Mouse (Mus musculus) neural tube, embryonic 10.5 days (tissue): ENCODE data around the gene Ralgapa1.

Source experiments
- DNase-seq: peaks from one replicate; pipeline ENCODE4 v3.0.0-alpha.2; 2017; ENCODE audit warnings: low spot score; ENCODE audit errors: extremely low spot score

Gene Ralgapa1

DNA sequence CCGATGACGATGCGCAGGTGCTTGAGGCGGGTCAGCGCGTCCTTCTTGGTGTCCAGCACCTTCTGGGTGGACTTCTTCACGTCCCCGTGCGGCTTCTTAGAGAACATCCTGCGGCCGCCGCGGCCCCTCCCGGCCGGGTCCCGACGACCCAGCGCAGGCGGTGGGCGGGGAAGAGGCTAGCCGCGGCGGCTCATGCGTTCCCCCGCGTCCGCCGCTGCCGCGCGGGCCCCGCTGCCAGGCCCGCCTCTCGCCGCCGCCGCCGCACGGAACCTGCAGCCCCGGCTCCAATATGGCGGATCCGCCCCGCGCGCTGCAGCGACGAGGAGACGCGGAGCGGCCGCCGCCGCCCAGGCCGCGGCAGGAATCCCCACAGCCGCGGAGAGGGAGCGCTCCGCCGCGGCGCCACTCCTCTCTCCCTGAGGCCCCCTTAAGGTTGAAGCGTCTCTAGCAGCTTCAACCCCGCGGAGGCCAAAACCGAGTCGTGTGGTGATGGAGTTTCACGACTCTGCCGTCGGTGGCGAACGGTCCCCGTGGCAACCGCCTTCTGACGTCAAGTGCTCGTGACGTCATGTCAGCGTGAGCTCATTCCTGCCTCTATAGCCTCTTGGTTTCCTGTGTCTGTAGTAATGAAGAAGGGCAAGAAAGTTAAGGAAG is at the start of gene Ralgapa1:
TSS of gene Ralgapa1 (minus strand) at position 507 of the 654 bp plus-strand sequence.
- DNase-seq = peak; percentile 94

DNA sequence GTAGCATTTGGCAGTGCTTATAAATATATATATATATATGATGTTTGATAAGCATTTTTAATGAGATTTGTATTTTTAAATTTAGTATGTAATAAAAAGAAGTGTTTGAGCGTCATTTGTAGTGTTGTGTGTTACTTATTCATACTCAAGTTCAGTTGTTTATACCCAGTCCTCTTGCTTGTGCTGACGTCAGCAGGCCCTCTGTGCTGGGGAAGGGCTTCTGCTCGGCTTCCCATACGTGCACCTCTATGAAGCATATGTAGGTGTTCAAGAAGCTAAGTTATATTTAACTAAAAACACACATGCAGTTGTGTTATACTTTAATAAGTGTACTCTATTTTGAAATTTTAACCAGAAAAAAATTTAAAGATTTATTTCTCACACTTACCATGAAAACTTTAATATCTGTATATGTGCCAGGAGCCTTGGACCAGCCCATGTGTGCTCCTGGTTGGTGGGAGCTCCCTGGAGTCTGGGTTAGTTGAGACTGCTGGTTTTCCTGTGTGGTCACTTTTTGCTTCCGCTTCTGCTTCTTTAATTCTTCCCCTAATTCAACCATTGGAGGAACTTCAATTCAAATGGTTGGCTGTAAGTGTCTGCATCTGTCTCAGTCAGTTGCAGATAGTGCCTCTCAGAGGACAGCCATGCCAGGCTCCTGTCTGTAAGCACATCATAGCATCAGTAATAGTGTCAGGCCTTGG is 48.8 kb upstream of the Ralgapa1 start:
- no peak for DNase-seq

DNA sequence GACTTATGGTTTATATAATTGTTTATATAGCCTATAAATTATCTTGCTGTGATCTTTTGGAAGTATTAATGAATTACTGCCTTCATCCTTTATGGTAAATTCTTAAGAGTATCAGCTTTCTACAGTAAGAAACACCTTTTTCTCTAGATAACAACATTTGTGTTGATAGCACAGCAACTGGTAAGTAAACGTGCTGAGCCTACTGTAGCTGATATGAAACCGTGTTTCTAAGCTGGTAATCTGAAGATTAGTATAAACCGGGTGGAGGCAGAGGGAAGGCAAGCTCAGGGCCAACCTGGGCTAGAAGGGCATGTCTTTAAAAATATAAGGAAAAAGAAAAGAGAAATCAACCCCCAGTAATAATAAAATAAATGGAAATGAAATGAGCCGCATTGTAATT is 46.8 kb upstream of the Ralgapa1 start:
- DNase-seq = no peak

DNA sequence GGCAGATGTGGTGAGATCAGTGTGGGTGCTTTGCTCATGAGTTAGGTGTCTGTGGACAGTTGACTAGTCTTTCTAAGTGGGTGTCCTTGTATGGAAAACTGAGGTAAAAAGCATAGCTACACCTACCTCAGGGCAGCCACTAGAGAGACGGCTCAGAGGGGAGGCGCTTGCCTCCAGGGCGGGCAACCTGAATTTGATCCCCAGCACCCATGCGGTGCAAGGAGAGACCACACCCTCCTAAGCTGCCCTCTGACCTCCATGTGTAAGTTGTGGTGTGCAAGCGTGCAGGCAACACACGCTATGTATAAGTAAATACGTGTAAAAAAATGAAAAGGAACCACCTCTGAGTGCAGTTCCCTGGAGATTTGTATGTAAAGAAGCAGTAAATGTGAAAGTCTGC is 39.7 kb upstream of the Ralgapa1 start:
- no peak for DNase-seq

DNA sequence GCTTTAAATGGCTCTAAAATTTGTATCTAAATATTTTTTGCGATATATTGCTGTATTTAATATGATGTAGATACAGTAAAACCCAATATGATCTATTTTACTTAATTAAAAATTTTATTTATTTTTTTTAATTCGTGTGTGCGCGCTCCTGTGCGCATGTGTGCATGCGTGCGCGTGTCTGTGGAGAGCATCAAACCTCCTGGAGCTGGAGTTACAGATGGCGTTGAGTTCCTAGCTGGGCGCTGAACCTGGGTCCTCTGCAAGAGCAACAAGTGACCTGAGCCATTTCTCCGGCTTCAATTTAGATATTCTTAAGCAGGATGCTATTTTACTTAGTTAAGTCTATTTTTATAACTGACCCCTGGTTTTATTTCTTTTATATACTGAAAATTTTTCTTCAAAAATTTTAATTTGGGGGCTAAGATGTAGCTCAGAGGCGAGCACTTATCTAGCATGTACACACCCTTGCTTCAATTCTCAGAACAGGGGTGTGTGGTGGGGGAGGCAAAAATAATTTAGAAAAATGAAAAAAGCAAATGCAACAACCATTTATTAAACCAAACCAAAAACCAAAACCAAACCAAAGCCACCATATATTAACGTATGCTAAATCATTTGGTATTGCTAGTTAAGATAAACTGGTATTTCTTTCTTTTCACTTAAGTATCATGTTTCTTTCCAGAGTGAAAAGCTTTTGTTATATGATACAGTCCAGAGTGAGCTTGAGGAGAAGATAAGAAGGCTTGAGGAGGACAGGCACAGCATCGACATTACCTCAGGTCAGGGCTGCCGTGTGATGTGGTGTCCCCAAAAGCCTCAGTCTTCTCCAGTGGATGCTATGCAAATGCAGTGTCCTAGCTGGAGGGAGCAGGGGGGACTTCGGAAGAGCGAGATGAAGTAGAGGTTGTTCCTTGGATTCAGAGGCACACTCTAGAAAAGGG is 38.7 kb upstream of the Ralgapa1 start:
- DNase-seq = no peak

DNA sequence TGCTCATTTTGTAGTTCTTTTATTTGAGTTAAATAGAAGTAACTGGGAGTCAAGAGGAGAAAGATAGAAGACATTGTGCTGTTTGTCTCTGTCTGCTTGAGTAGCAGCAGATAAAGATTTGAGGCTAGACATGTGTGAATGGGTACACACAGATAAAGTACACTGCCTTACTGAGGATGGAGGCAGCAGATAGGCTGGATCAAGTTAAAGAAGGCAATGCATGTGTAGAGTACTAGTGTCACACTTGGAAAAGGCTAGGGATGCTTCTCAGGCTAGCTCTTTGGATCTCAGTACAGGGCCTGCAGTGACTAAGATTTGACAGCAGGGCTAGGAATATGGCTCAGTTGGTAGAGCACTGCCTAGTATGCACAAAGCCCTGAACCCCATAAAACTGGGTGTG is 29.7 kb upstream of the Ralgapa1 start:
- no peak for DNase-seq

DNA sequence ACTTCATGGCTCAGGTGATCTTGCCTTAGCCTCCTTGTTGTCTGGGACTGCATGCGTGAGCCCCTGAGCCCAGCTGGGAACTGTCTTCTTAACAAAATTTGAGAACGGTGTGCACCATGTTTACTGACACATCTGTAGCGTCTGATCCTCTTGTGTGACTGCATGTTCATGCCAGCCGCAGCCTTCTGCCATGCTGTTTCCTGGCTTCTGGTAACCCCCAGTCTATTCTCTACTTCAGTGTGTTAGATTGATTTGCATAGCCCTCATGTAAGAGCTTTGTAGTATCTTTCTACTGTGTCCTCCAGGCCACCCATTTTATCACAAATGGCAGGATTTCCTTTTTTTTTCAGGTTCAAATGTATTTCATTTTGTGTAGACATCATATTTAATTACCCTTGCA is 26.9 kb upstream of the Ralgapa1 start:
- no peak for DNase-seq

DNA sequence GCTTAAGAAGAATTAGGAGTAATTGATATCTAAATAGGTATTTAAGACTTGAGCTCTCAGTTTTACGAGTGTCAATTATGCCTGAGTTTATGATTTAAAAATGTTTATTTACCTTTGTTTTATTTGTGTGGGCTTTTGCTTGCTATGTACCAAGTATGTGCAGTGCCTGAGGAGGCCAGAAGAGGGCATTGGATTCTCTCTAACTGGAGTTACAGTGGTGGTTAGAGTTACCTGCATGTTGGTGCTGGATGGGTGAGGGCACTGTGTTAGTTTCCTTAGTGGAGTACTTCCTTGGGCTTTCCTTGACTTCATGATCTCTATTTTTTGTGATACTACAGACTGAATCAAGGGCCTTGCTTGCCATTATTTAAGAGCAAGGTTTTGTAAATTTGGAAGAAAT is 25.8 kb upstream of the Ralgapa1 start:
- no peak for DNase-seq

DNA sequence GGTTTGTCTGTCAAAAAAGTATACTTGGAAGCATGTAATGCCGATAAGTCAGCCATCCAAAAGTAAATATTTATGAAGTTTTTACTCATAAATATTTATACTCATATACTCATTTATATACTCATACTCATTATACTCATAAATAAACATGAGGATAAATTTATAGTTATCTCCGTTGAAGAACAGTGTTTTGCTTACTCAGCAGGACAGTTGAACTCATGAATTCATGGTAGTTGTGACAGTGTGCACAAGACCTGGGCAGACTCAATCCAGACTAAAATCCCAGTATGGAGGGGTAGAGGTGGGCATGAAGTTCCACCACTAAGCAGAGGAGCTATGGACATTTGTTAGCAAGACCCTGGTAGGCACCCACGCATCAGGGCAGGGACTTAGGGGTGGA is 16.5 kb upstream of the Ralgapa1 start:
- no peak for DNase-seq

DNA sequence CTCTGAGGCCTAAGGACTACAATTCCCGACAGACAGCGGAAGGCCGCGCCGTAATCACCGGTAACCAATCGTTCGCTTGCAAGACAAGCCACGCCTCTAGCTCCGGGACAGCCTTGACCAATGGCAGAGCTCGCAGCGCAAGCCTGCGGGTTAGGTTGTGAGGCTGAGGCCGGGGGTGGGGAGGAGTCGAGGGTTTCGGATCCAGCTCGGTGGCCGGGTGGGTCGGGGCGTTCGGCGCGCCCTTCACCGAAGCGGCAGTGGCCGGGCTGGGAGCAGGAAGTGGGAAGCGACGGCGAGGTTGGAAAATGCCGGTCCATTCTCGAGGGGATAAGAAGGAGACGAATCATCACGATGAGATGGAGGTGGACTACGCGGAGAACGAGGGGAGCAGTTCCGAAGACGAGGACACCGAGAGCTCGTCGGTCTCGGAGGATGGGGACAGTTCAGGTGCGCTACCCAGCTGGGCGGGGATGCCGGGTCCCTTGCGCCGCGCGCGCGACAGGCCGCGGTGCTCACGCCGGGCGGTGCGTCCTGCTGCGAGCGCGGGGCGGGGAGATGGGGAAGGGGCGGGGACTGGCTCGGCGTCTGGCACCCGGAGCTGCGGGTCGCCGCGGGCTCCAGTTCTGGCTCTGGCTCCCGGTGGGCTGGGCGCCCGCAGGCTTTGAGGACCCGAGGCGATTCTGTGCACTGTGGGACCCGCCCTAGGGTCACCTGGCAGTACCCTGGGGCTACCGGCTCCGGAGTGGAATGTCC is 15.4 kb upstream of the Ralgapa1 start, which contains the start of gene Brms1l:
TSS of gene Brms1l (plus strand) at position 126 of the 753 bp plus-strand sequence.
- DNase-seq = peak; percentile 94

DNA sequence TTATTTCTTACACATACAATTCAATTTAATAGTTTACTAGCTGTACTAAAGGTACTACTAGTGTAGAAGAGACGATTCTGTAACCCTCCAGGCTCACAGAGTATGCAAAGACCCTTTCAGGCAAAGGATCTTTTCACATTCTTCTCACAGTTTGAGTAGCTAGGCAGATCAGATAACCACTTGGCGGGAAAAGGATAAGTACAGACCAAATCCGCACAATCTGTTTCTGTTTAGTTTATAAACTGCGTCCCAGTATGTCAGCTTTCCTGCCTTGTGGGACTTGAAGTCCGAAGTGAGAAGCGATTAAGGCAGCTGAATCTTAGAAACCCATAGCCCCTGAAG is 14.9 kb upstream of the Ralgapa1 start:
- no peak for DNase-seq

DNA sequence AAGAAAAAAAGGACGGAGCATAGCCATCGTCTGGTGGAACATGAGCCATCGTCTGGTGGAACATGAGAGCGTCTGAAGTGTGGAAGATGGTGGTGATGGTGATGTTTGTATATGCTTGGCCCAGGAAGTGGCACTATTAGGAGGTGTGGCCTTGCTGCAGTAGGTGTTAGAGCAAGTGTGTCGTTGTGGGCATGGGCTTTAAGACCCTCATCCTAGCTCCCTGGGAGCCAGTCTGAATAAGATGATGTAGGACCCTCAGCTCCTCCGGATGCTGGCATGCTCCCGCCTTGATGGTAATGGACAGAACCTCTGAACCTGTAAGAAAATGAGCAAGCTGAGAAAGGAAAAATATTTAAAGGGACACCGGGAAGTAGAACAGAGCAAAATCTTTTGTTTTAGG is 13.9 kb upstream of the Ralgapa1 start:
- no peak for DNase-seq

DNA sequence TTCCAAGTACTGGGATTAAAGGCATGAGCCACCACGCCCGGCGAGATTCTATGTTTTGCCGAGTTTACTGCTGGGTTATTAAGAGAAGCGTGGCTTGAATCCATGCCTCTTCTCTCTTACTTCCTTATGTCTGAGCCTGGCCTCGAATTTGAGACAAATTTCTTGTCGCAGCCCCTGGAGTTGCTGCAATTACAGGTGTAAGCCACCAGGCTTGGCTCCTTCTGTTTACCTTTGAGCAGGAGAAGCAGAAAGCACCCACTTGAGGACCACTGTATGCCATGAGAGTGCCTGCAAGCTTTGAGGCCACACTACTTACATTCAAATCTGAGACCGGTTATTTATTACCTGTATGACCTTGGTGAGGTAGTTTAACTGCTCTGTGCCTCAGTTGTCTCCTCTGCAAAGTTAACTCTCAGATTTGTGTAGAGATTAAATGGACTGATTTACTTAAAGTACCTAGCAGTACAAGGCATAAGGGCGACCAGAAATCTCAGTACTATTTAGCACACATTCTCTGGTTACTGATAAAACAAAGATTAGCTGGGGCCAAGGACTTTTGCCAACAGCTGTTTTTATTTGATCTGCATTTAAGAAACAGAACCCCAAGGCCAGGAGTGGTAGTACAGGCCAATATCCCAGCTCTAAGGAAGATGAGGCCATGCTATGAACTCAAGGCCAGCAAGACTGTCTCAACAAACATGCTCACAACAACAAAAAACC is 13.1 kb upstream of the Ralgapa1 start:
- DNase-seq = no peak

DNA sequence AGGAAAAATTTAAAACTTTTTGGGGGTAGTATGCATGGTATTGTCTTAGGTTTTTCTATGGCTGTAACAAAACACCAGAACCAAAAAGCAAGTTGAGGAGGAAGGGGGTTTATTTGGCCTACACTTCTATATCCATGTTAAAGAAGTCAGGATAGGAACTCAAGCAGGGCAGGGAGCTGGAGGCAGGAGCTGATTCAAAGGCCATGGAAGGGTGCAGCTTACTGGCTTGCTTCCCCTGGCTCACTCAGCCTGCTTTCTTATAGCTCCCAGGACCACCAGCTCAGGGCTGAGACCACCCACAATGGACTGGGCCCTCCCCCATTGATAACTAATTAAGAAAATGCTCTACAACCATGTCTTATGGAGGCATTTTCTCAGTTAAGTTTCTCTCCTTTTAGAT is 12.0 kb upstream of the Ralgapa1 start:
- no peak for DNase-seq

DNA sequence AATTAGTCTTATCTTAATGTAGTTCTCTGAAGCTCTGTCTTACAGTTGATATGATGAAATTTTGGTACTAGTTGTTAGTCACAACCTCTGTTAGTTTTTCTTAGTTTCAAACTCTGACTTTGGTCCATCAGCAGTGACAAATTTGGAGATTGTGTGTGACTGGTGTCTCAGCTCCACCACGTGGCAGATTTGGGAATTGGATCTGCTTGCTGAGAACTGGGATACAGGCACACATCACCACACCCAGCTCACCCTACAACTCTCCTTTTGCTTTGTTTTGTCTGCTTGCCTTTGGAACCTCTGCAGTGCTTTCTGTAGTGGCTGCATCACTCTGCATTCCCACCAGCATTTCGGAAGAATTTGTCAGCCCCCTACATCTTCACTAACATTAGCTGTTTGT is 10.1 kb upstream of the Ralgapa1 start:
- peak; percentile 47 for DNase-seq

DNA sequence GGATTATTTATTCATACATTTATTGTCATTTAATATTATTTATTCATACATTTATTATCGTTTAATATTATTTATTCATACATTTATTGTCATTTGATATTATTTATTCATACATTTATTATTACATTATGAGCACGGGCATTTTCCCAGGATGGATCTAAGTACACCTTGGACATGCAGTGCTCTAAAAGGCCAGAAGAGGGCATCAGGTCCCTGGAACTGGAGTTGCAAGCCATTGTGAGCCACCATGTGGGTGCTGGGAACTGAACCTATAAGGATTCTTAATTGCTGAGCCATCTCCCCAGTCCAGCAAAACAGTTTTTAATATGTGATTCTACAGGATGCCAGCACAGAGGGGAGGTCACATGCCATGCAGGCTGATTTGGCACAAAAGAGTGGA is 4.6 kb upstream of the Ralgapa1 start:
- DNase-seq = no peak

DNA sequence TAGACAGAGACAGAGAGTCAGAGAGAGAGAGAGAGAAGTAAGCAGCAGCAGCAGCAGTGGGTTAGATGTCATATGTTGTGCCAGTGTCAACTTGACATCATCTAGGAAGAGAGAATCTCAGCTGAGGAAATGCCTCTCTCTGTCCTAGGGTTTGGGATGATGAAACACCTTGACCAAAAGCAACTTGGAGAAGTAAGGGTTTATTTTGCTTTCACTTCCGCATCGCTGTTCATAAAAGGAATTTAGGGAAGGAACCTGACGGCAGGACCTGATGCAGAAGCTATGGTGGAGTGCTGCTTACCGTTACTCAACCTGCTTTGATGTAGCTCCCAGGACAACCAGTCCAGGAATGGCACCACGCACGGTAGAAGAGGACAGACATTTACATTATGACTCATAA is 3.1 kb upstream of the Ralgapa1 start:
- no peak for DNase-seq

DNA sequence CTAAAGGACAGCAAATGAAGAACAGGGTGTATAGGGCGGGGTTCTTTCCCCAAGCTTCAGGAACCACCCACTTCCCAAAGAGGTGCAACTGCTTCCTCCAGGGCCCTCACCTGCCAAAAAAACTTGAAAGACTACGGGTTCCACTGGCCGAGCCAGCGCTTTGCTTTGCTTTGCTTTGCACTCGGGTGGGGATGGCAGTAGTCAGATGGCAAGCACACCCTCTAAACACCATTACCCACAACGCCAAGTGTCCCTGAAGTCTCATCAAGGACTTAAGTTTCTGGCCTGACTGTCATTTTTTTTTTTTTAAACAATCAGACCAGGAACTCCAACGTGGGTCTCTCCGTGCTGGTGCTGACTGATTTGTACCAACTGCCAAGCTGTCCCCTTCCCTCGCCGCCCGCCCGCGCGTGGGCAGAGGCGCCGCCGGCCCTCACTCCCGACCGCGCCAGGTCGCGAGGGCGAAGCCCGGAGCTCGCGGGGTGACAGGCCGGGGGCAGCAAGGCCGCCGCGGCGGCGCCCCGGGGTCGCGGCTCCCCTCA is 777 bp downstream of the Ralgapa1 start:
- DNase-seq = no peak

DNA sequence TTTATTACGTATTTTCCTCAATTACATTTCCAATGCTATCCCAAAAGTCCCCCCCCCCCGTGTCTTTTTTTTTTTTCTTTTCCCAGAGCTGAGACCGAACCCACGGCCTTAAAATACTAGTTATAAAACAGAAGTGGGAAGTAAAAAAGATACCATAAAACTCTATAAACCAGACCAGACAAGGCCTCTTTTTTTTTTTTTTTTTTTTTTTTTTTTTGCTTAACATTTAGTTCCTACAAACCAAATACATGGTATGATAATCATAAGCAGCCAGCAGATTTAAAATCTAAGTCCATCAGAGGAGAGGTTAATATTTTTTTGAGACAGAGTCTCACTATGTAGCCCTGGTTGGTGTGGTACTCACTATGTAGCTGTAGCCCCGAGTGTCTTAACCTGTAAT is 4.5 kb downstream of the Ralgapa1 start:
- DNase-seq = no peak

DNA sequence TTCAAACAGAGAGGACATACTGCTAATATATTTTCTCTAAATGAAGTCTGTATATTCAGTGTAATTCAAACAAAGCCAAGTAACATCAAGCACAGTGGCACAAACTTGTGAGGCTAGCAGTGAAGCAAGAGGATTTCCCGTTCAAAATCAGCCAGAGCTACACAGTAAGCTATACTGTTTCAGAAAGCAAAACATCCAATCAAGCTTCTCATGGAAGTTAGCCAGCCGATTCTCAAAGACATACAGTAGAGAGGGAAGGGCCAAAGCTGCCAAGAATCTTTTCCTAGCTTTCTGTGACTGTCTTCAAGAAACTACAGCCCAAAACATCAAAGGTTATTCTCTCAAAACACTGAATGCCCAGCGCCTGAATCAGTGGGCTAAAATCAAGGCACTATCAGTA is 15.9 kb downstream of the Ralgapa1 start:
- DNase-seq = no peak

DNA sequence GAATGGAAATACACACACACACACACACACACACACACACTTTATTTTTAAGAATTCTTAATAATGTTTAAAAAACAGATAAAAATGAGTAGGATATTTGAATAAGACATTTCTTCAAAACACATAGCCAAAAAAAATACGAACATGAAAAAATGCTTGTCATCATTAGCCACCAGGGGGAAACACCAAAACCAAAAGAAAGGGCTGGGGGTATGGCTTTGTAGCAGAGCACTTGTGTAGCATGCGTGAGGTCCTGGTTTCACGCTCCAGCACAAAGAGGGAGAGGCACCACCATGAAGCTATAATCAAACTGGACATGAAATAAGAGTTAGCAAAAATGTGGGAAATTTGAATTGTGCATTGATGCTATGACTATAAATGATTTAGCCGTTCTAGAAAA is 19.8 kb downstream of the Ralgapa1 start:
- DNase-seq = no peak
